Mouse (Mus musculus) neural tube, embryonic 11.5 days (tissue): ENCODE measurements around the gene Slc50a1. TPM values are rescaled to one million over a fixed set of nuclear protein-coding genes. Genes with fewer than 3 reads are reported as not detected.
A peak's percentile ranks its signal among the peaks of the same experiment; 100 is the strongest.

Source experiments
- ATAC-seq: fragments of 200-750 bp; cut with Nextera tagmentation; 2 replicates; pipeline ENCODE4 v1.8.0; 2017; ENCODE audit warnings: moderate number of reproducible peaks, mild to moderate bottlenecking, moderate TSS enrichment, moderate library complexity; ENCODE audit not compliant: insufficient read depth, low FRiP score, low TSS enrichment
- DNase-seq: peaks from one replicate; pipeline ENCODE4 v3.0.0-alpha.2; 2015; ENCODE audit warnings: low spot score
- H3K27ac ChIP-seq: fragments of 300-500 bp; sonication (generic); 2 replicates; pipeline ENCODE4 v1.5.1; 2014; ENCODE audit warnings: low read depth, mild to moderate bottlenecking, low read length
- H3K27me3 ChIP-seq: fragments of 300-500 bp; sonication (generic); 2 replicates; pipeline ENCODE4 v1.6.1; 2014; ENCODE audit warnings: mild to moderate bottlenecking, low read length, mixed read lengths; ENCODE audit not compliant: control insufficient read depth, insufficient read depth
- H3K36me3 ChIP-seq: fragments of 300-500 bp; sonication (generic); 2 replicates; pipeline ENCODE4 v1.6.1; 2014; ENCODE audit warnings: mild to moderate bottlenecking, low read length, moderate library complexity, mixed read lengths; ENCODE audit not compliant: control insufficient read depth, insufficient read depth
- H3K4me1 ChIP-seq: fragments of 300-500 bp; sonication (generic); 2 replicates; pipeline ENCODE4 v1.6.1; 2014; ENCODE audit warnings: low read length, mixed read lengths; ENCODE audit not compliant: control insufficient read depth, insufficient read depth
- H3K4me2 ChIP-seq: fragments of 300-500 bp; sonication (generic); 2 replicates; pipeline ENCODE4 v1.6.1; 2014; ENCODE audit warnings: low read depth, mild to moderate bottlenecking, moderate library complexity
- H3K4me3 ChIP-seq: fragments of 300-500 bp; sonication (generic); 2 replicates; pipeline ENCODE4 v1.5.1; 2014; ENCODE audit warnings: low read depth, low read length
- H3K9ac ChIP-seq: fragments of 300-500 bp; sonication (generic); 2 replicates; pipeline ENCODE4 v1.6.1; 2014; ENCODE audit warnings: mild to moderate bottlenecking, low read length
- H3K9me3 ChIP-seq: fragments of 300-500 bp; sonication (generic); 2 replicates; pipeline ENCODE4 v1.6.1; 2016; ENCODE audit warnings: low read length; ENCODE audit not compliant: control insufficient read depth
- WGBS: fragments of 180-500 bp; shearing (Covaris S2); extraction: QIAGEN DNeasy Blood & Tissue Kit; methylation state at CpG from one replicate; pipeline ENCODE4 v1.1.7; 2014; 5-methylcytosine and 5-hydroxymethylcytosine counted together
- polyA plus RNA-seq: library from polyadenylated mRNA; unstranded; fragments of >200 nt; fragmentation: Nextera tagmentation; extraction: Ambion mirVana; gene quantifications from 2 replicates; pipeline ENCODE4 v1.2.1, GENCODE M21; 2014

The Slc50a1 gene
- polyA plus RNA-seq, 1 experiment from 2014 or later, result 33.8 TPM

DNA sequence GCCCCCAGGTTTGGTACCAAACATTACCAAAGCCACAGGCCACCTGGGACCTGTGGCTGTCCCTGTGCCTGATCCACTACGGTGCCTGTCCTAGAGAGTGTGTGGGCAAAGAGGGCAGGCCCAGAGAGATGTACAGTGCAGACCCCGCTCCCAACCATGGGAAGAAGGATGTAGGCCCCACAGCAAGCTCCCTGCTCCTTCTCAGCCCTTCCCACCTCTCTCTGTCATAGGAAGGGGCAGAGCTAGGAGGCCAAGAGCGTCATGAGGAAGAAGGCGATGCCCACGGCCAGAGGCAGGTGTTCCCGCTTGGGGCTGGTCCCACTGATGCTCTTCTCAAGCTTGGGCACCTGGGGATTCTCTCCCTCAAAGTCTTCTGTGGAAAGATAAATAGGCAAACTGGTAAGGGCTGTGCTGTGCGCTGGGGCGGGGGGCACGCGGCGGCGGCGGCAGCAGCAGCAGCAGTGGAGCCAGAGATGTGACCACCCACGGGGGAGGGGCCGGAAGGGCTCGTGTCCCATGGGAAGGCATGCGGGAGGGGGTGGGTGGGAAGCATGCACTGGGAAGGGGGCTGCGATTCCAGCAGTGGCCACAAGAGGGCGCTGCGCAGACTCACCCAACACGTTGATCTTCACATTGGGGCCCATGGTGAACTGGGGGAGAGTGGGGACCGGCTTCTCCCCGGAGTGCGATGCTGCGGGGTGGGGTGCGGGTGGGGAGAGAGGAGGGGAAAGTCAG is 45.0 kb upstream of the Slc50a1 start:
- Histone ChIP-seq H3K36me3 (no peaks in the 10 kb centered on the region), H3K9ac (peak overlapping the region; percentile 35), H3K9me3 (no peaks in the 10 kb centered on the region), H3K27me3 (peaks cover 38% of the 10 kb centered on the region), H3K4me3 (peak overlapping the region; percentile 24), H3K27ac (no peak overlapping the region), H3K4me2 (peak overlapping the region; percentile 48), H3K4me1 (peaks cover 35% of the 10 kb centered on the region)
- DNase-seq, result peak; percentile 89
- peak; percentile 25 for ATAC-seq
- WGBS, result 6% methylated on average over 22 of the region's 26 CpGs

DNA sequence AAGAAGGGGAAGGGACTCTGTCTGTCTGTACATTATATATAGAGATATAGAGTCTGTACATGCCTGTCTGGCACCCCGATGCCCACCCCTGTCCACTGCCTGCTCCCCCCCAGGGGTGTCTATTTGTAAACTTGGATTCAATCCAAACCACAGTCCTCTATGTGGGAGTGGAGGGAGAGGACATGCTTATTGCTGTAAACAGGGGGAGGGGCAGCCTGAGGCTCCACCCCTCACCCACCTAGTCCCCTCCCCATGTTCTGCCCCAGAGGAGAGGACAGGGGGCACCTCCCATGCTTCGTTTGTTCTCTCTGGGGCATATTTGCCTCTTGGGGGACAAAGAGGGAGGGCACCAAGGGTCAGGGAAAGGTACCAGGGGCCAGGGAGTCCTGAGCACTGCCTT is 44.4 kb upstream of the Slc50a1 start:
- Histone ChIP-seq H3K9ac (no peak overlapping the region), H3K4me1 (peaks cover 29% of the 10 kb centered on the region), H3K9me3 (no peaks in the 10 kb centered on the region), H3K27ac (no peak overlapping the region), H3K4me2 (peak overlapping the region; percentile 48; the same call in 1 of the 2 replicates), H3K27me3 (peaks cover 32% of the 10 kb centered on the region), H3K36me3 (no peaks in the 10 kb centered on the region), H3K4me3 (no peak overlapping the region)
- ATAC-seq (no peak), DNase-seq (no peak)
- WGBS, result 50% methylated on average over 2 of the region's 2 CpGs

DNA sequence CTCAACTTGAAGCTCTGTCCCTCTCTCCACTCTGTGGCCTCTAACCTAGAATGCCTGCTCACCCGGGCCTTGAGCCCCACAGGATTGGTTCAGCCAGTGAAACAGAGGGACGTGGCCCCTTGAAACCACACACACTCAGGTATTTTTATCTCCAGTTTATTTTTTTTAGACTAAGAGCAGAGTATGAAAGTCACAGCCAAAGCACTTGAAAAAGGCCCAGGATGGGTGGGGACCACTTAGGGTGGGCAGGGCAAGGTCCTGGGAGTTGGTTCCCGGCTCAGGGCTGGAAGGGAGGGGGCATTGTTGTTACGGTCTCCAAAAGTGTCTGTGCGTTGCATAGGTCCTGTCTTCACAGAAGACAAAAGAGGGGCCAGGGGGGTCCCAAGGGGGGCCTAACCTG is 44.0 kb upstream of the Slc50a1 start:
- WGBS, result 75% methylated on average over 5 of the region's 5 CpGs
- H3K4me1 ChIP-seq, result peaks cover 24% of the 10 kb centered on the region
- DNase-seq (no peak), ATAC-seq (no peak)
- H3K9me3 ChIP-seq, result no peaks in the 10 kb centered on the region
- no peak overlapping the region for H3K4me2 ChIP-seq
- H3K4me3 ChIP-seq, result no peak overlapping the region
- H3K9ac ChIP-seq, result no peak overlapping the region
- H3K36me3 ChIP-seq, result no peaks in the 10 kb centered on the region
- peaks cover 28% of the 10 kb centered on the region for H3K27me3 ChIP-seq
- no peak overlapping the region for H3K27ac ChIP-seq

DNA sequence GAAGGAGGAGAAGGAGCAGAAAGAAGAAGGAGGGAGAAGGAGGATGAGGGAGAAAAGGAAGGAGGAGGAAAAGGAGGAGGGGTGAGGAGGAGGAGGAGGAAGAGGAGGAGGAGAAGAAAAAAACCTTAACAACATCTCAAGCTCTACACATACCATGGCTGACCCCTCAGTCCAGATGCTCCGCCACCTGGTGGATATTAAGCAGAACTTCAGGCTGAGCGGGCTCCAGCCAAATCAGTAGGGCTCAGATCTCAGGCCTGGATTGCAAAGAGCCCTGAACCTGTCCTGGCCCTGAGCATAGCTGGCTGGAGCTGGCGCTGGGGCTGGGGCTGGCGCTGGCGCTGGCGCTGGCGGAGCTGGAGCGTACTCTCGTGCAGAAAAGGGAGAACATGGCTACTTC is 37.7 kb upstream of the Slc50a1 start:
- no peak overlapping the region for H3K4me2 ChIP-seq
- ATAC-seq, result peak; percentile 83; the same call in 1 of the 2 replicates
- H3K9me3 ChIP-seq, result no peaks in the 10 kb centered on the region
- DNase-seq, result peak; percentile 80
- no peaks in the 10 kb centered on the region for H3K36me3 ChIP-seq
- H3K4me1 ChIP-seq, result no peaks in the 10 kb centered on the region
- H3K27me3 ChIP-seq, result no peaks in the 10 kb centered on the region
- no peak overlapping the region for H3K9ac ChIP-seq
- 4% methylated on average over 9 of the region's 9 CpGs for WGBS
- H3K27ac ChIP-seq, result no peak overlapping the region
- no peak overlapping the region for H3K4me3 ChIP-seq

DNA sequence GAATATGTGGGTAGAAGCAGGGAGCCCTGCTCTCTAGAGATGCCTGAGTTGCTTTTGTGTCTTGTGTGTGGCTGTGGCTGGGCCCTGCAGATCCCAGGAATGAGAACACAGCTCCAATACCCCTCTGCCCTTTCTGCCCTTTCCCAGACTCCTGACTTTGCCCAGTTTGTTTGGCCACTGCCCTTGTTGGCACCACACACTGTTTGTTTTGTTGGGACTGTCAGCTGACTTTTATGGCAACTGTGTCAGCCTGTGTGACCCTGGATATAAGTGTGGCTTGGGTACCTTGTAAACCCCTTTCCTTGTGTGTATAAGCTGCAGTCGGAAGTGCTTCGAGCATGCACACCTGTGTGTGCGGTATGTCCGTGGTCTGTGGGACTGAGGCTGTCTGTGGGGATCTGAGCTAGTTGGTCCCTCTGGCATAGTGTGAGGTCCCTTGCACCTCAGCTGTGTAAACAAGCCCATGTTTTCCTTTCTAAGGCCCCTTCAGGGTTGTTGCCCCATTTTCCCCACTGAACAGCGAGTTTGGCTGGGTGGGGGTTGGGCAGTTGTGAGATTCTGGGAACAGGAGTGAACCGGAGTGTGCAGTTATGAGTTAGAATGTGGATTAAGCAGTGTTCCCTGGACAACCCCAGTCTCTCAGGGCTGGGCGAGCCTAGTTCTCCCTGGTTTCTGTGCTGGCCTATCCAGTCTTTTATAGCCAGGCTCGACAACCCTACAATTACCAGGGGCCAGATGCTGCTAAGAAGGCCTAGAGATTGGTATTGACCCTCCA is 35.4 kb upstream of the Slc50a1 start:
- H3K4me3 ChIP-seq, result 0 out of 2 replicates have a peak overlapping the region, but pooled peaks have one; percentile 9
- H3K9me3 ChIP-seq, result no peaks in the 10 kb centered on the region
- no peaks in the 10 kb centered on the region for H3K27me3 ChIP-seq
- H3K4me2 ChIP-seq, result no peak overlapping the region
- H3K36me3 ChIP-seq, result no peaks in the 10 kb centered on the region
- no peaks in the 10 kb centered on the region for H3K4me1 ChIP-seq
- ATAC-seq (no peak), DNase-seq (no peak)
- 46% methylated on average over 8 of the region's 8 CpGs for WGBS
- H3K27ac ChIP-seq, result no peak overlapping the region
- H3K9ac ChIP-seq, result no peak overlapping the region

DNA sequence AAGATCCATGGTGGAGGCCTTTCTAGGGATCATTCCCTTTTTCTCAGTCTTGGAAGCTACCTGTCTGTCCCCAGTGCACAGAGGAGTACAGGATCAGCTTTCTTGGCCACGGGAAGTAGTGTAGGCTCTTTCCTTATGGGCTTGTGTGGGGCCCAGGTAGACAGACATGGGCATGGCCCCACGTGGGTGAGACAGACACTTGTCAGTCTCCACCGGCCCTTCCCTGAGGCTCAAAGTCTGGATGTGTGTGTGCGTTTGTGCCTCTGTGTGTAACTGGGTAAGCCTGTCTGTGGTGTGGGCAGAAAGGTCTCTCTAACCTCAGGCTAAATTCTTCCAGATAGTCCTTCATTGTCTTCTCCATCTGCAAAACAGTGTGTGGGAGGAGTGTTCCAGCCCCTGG is 34.7 kb upstream of the Slc50a1 start:
- H3K4me1 ChIP-seq, result no peaks in the 10 kb centered on the region
- no peak overlapping the region for H3K4me3 ChIP-seq
- no peak for DNase-seq
- H3K9me3 ChIP-seq, result no peaks in the 10 kb centered on the region
- no peaks in the 10 kb centered on the region for H3K36me3 ChIP-seq
- no peak overlapping the region for H3K9ac ChIP-seq
- H3K27ac ChIP-seq, result no peak overlapping the region
- H3K4me2 ChIP-seq, result no peak overlapping the region
- no peak for ATAC-seq
- H3K27me3 ChIP-seq, result no peaks in the 10 kb centered on the region
- WGBS, result 70% methylated on average over 4 of the region's 4 CpGs

DNA sequence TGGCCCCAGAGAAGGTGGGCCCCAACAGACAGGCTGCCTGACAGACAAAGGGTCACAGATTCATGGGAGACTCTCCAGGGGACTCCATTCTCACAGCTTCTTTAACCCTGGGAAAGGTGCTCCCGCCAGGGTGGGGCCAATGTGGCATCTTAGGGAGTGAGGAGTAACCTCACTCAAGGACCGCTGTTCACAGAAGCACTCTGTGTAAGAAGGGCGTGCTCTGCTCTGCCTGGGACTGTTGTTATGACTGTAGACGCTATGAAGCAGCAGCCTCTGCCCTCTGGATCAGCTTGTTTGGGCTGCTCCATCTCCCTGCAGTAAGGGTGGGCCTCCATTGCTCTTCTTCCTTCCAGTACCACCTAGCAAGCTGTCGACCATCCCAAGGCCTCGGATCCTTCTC is 34.1 kb upstream of the Slc50a1 start:
- DNase-seq (no peak), ATAC-seq (no peak)
- Histone ChIP-seq H3K27ac (no peak overlapping the region), H3K9me3 (no peaks in the 10 kb centered on the region), H3K36me3 (no peaks in the 10 kb centered on the region), H3K4me2 (no peak overlapping the region), H3K27me3 (no peaks in the 10 kb centered on the region), H3K9ac (no peak overlapping the region), H3K4me1 (no peaks in the 10 kb centered on the region), H3K4me3 (no peak overlapping the region)
- WGBS, result 80% methylated on average over 6 of the region's 6 CpGs

DNA sequence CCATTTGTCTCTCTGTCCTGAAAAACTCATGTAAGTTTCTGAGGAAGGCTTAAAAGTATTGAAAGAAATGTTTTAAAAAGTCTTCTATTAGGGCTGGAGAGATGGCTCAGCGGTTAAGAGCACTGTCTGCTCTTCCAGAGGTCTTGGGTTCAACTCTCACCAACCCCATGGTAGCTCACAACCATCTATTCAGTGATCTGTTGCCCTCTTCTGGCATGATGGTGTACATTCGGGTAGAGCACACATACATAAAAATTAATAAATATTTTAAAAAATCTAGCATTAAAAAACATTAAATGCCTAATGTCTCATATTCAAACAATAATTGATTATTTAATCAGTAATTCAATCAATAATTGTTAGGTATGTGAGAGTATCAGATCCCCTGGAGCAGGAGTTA is 30.1 kb upstream of the Slc50a1 start:
- Histone ChIP-seq H3K4me2 (no peak overlapping the region), H3K36me3 (no peaks in the 10 kb centered on the region), H3K9me3 (no peaks in the 10 kb centered on the region), H3K4me1 (no peaks in the 10 kb centered on the region), H3K27me3 (no peaks in the 10 kb centered on the region), H3K27ac (no peak overlapping the region), H3K9ac (no peak overlapping the region), H3K4me3 (no peak overlapping the region)
- WGBS, result 61% methylated on average over 2 of the region's 2 CpGs
- no peak for ATAC-seq
- DNase-seq, result no peak

DNA sequence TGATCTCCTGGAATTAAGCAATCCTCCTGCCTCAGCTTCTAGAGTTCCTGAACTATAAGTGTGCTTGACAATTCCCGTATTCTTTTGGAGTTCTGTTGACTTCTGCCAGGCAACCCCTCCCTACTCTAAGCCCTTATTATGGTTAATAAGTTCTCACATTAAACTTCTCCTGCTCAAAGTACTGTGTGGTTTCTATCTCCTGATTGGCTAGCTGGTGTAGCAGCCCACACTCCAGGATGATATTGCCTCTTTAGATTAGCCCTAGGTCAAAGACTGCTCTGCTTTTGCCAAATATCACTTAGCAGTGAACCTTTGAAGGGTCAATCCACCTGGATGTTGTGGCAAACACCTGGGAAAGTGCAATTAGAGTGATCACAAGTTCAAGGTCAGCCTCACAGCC is 29.7 kb upstream of the Slc50a1 start:
- Histone ChIP-seq H3K4me1 (no peaks in the 10 kb centered on the region), H3K36me3 (no peaks in the 10 kb centered on the region), H3K27me3 (no peaks in the 10 kb centered on the region), H3K4me2 (no peak overlapping the region), H3K9ac (no peak overlapping the region), H3K9me3 (no peaks in the 10 kb centered on the region), H3K4me3 (no peak overlapping the region), H3K27ac (no peak overlapping the region)
- no peak for DNase-seq
- WGBS, result 65% methylated on average over 1 of the region's 1 CpGs
- no peak for ATAC-seq
